17 mouse cellular contexts compared by ENCODE assay signal in the genomic region with DNA sequence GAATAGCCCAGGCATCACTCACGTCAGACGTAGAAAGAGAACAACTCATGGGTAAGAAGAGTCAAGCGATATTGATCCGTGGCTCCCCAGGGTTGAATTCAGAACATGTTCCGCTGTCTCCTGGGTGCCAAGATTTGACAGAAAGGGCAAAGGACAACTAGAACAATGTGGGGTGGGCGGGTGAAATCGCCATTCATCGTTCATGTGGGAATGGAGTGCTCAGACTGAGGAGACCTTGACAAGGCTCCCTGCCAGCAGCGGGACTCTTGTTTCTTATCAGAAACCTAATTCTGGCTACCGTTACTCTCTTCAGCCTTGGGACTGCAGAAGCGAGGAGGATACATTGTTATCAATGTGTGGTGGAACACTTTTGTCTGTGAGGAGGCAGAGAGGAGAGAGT. TPM values are rescaled to one million over a fixed set of nuclear protein-coding genes. Genes with fewer than 3 reads are reported as not detected.
DNase-seq lines count a peak whose midpoint lies in the region; ATAC-seq lines count a peak whose summit lies in the region.
"Had no signal": no experiment of that assay in that cellular context is flagged by ENCODE, and none has a peak within 500 bp of the region (broad histone marks: within the 10 kb centered on the region; RNA-seq: fewer than 3 reads in every experiment).

No protein-coding gene starts in this region.

- H3K36me3 ChIP-seq in liver, embryonic 11.5 days (ENCODE audit: control insufficient read depth, insufficient read depth, low read length), result no peaks in the 10 kb centered on the region
- H3K36me3 ChIP-seq in liver, embryonic 12.5 days, result no peaks in the 10 kb centered on the region
- H3K36me3 ChIP-seq in neural tube, embryonic 11.5 days (ENCODE audit: control insufficient read depth, insufficient read depth, low read length), result no peaks in the 10 kb centered on the region
- no peaks in the 10 kb centered on the region for H3K36me3 ChIP-seq in intestine, embryonic 15.5 days
- H3K36me3 ChIP-seq: embryonic facial prominence, embryonic 12.5 days; forebrain, embryonic 10.5 days had no signal

- no peak overlapping the region for H3K4me3 ChIP-seq in liver, embryonic 11.5 days (ENCODE audit: low read depth, low read length)
- no peak overlapping the region for H3K4me3 ChIP-seq in liver, embryonic 12.5 days
- no peak overlapping the region for H3K4me3 ChIP-seq in neural tube, embryonic 11.5 days (ENCODE audit: low read depth, low read length)
- H3K4me3 ChIP-seq in intestine, embryonic 15.5 days (replicated peaks), result no peak overlapping the region
- H3K4me3 ChIP-seq: embryonic facial prominence, embryonic 12.5 days; forebrain, embryonic 10.5 days had no signal

- peak; percentile 42 for DNase-seq in adrenal gland, adult 2 months
- no peak for DNase-seq in adrenal gland, adult 18-20 months (ENCODE audit: low spot score in 2 of 2)
- no peak for DNase-seq in liver, embryonic 11.5 days (ENCODE audit: low spot score)
- peak; percentile 76 for DNase-seq in embryo, embryonic 10 days (ENCODE audit: low spot score)
- peak; percentile 33 for DNase-seq in neural tube, embryonic 11.5 days (ENCODE audit: low spot score)
- DNase-seq in layer of hippocampus, postnatal 10 days (ENCODE audit: low spot score in 2 of 2), result no peak
- DNase-seq: cerebellum, adult 9-10 months; kidney, adult 11 months; retina, postnatal 1 day had no signal

- no peak overlapping the region for H3K4me2 ChIP-seq in liver, embryonic 11.5 days
- no peak overlapping the region for H3K4me2 ChIP-seq in liver, embryonic 12.5 days
- H3K4me2 ChIP-seq in neural tube, embryonic 11.5 days (ENCODE audit: low read depth), result no peak overlapping the region
- H3K4me2 ChIP-seq in intestine, embryonic 15.5 days (replicated peaks), result no peak overlapping the region
- H3K4me2 ChIP-seq: embryonic facial prominence, embryonic 12.5 days had no signal

- H3K27me3 ChIP-seq in liver, embryonic 11.5 days (replicated peaks; ENCODE audit: control insufficient read depth, insufficient read depth, low read length), result no peaks in the 10 kb centered on the region
- H3K27me3 ChIP-seq in liver, embryonic 12.5 days (replicated peaks), result no peaks in the 10 kb centered on the region
- no peaks in the 10 kb centered on the region for H3K27me3 ChIP-seq in neural tube, embryonic 11.5 days (ENCODE audit: control insufficient read depth, insufficient read depth, low read length)
- no peaks in the 10 kb centered on the region for H3K27me3 ChIP-seq in intestine, embryonic 15.5 days (replicated peaks)

- no peak for ATAC-seq in liver, embryonic 11.5 days (replicated peaks; ENCODE audit: low FRiP score)
- ATAC-seq in liver, embryonic 12.5 days, result no peak
- ATAC-seq in neural tube, embryonic 11.5 days (ENCODE audit: insufficient read depth, low FRiP score, low TSS enrichment), result no peak
- no peak for ATAC-seq in intestine, embryonic 15.5 days

- H3K4me1 ChIP-seq in liver, embryonic 11.5 days (replicated peaks; ENCODE audit: control insufficient read depth, insufficient read depth, low read length), result no peaks in the 10 kb centered on the region
- H3K4me1 ChIP-seq in liver, embryonic 12.5 days, result no peaks in the 10 kb centered on the region
- no peaks in the 10 kb centered on the region; the same call in 1 of the 2 replicates for H3K4me1 ChIP-seq in neural tube, embryonic 11.5 days (ENCODE audit: control insufficient read depth, insufficient read depth, low read length)
- H3K4me1 ChIP-seq in intestine, embryonic 15.5 days (replicated peaks), result no peaks in the 10 kb centered on the region

- 0 out of 2 replicates have a peak overlapping the region, but pooled peaks have one; percentile 20 for H3K9ac ChIP-seq in liver, embryonic 11.5 days (ENCODE audit: low read depth, low read length)
- H3K9ac ChIP-seq in liver, embryonic 12.5 days, result no peak overlapping the region
- no peak overlapping the region for H3K9ac ChIP-seq in neural tube, embryonic 11.5 days (ENCODE audit: low read length)
- H3K9ac ChIP-seq in intestine, embryonic 15.5 days, result no peak overlapping the region
- H3K9ac ChIP-seq: embryonic facial prominence, embryonic 12.5 days had no signal

- H3K9me3 ChIP-seq in liver, embryonic 11.5 days (ENCODE audit: control insufficient read depth, low read length), result no peaks in the 10 kb centered on the region
- no peaks in the 10 kb centered on the region for H3K9me3 ChIP-seq in liver, embryonic 12.5 days (replicated peaks)
- H3K9me3 ChIP-seq in neural tube, embryonic 11.5 days (ENCODE audit: control insufficient read depth, low read length), result no peaks in the 10 kb centered on the region
- H3K9me3 ChIP-seq in intestine, embryonic 15.5 days, result no peaks in the 10 kb centered on the region
- H3K9me3 ChIP-seq: embryonic facial prominence, embryonic 12.5 days; forebrain, embryonic 10.5 days had no signal

- no peak overlapping the region for H3K27ac ChIP-seq in liver, embryonic 11.5 days (ENCODE audit: low read depth, low read length)
- no peak overlapping the region for H3K27ac ChIP-seq in liver, embryonic 12.5 days
- H3K27ac ChIP-seq in neural tube, embryonic 11.5 days (ENCODE audit: low read depth, low read length), result no peak overlapping the region
- no peak overlapping the region for H3K27ac ChIP-seq in intestine, embryonic 15.5 days
- H3K27ac ChIP-seq: embryonic facial prominence, embryonic 12.5 days; forebrain, embryonic 10.5 days; macrophage had no signal

- WGBS in liver, embryonic 11.5 days, result 50% methylated on average over 11 of the region's 11 CpGs
- WGBS in liver, embryonic 12.5 days (ENCODE audit: insufficient replicate concordance), result 43% methylated on average over 11 of the region's 11 CpGs
- 41% methylated on average over 11 of the region's 11 CpGs for WGBS in neural tube, embryonic 11.5 days
- WGBS in intestine, embryonic 15.5 days, result 70% methylated on average over 11 of the region's 11 CpGs

RNA-seq across cellular contexts. Expression of gene Slc25a4, which starts 35.3 kb away (rescaled TPM):
- 100 to 1,000 TPM; 133 to 206 TPM for total RNA-seq in adrenal gland, adult 2 months (2021)
- polyA plus RNA-seq in adrenal gland, adult 2 months (2012; rRNA removed), result 200 and 240 TPM in 2 replicates
- 100 to 1,000 TPM; 166 to 218 TPM for total RNA-seq in adrenal gland, adult 18-20 months (2021)
- polyA plus RNA-seq in liver, embryonic 11.5 days (2014; fragmentation: Nextera tagmentation; extraction: Ambion mirVana), result 279 and 291 TPM in 2 replicates
- polyA plus RNA-seq in liver, embryonic 12.5 days (2016; fragmentation: Nextera tagmentation; extraction: Ambion mirVana), result 144 and 148 TPM in 2 replicates
- polyA plus RNA-seq in neural tube, embryonic 11.5 days (2014; fragmentation: Nextera tagmentation; extraction: Ambion mirVana), result 539 and 548 TPM in 2 replicates
- total RNA-seq in layer of hippocampus, postnatal 10 days (2021), result 100 to 1,000 TPM; 692 to 703 TPM
- polyA plus RNA-seq in intestine, embryonic 15.5 days (2015; fragmentation: Nextera tagmentation; extraction: Ambion mirVana), result 396 and 421 TPM in 2 replicates

RNA-seq across cellular contexts. Expression of gene Helt, which starts 48.1 kb away (rescaled TPM):
- total RNA-seq in adrenal gland, adult 2 months (2021), result not detected
- polyA plus RNA-seq in adrenal gland, adult 2 months (2012; rRNA removed), result 0.16 and 0.42 TPM in 2 replicates
- total RNA-seq in adrenal gland, adult 18-20 months (2021), result not detected
- polyA plus RNA-seq in liver, embryonic 11.5 days (2014; fragmentation: Nextera tagmentation; extraction: Ambion mirVana), result not detected in 2 replicates
- polyA plus RNA-seq in liver, embryonic 12.5 days (2016; fragmentation: Nextera tagmentation; extraction: Ambion mirVana), result not detected in 2 replicates
- polyA plus RNA-seq in neural tube, embryonic 11.5 days (2014; fragmentation: Nextera tagmentation; extraction: Ambion mirVana), result 0.60 TPM in 1 of 2 replicates, not detected in the other
- total RNA-seq in layer of hippocampus, postnatal 10 days (2021), result under 1 TPM in 1 of 2 experiments, not detected in 1; 0.57 TPM
- polyA plus RNA-seq in intestine, embryonic 15.5 days (2015; fragmentation: Nextera tagmentation; extraction: Ambion mirVana), result not detected in 2 replicates
- total RNA-seq: left cerebral cortex, postnatal 14 days had no signal
- polyA plus RNA-seq: liver, embryonic 16.5 days; macrophage; spleen, adult 2 months had no signal

Comparison
In these comparisons a context has a peak if more than half of its experiments do, and no peak if none do; other contexts are left out.
1. DNase-seq: peak in adrenal gland, adult 2 months (single experiment), embryo, embryonic 10 days (single experiment) and neural tube, embryonic 11.5 days (single experiment); none in adrenal gland, adult 18-20 months (0 of 2), liver, embryonic 11.5 days (single experiment) and layer of hippocampus, postnatal 10 days (0 of 2).